Mouse (Mus musculus) C2C12 (cell line): ENCODE measurements around the gene Sema5b.

Experiments
- CEBPB ChIP-seq: IDR thresholded peaks from one replicate; pipeline ENCODE4 v1.6.1; 2011; ENCODE audit warnings: low read depth, mild to moderate bottlenecking, control low read depth, moderate library complexity
- CTCF ChIP-seq: IDR thresholded peaks from one replicate; pipeline ENCODE4 v1.5.1; 2011; ENCODE audit not compliant: control insufficient read depth, insufficient read depth, insufficient read length
- MAX ChIP-seq: IDR thresholded peaks from one replicate; pipeline ENCODE4 v1.6.1; 2011; ENCODE audit warnings: mild to moderate bottlenecking, control low read depth
- MYOD1 ChIP-seq: IDR thresholded peaks from one replicate; pipeline ENCODE4 v1.6.1; 2011; ENCODE audit warnings: low read depth; ENCODE audit not compliant: control insufficient read depth, insufficient read length
- MYOG ChIP-seq: IDR thresholded peaks from one replicate; pipeline ENCODE4 v1.6.1; 2011; ENCODE audit not compliant: control insufficient read depth, insufficient read length; ENCODE audit errors: extremely low read depth
- USF1 ChIP-seq: IDR thresholded peaks from one replicate; pipeline ENCODE4 v1.6.1; 2011; ENCODE audit warnings: low read depth, mild to moderate bottlenecking, control low read depth, moderate library complexity

DNA sequence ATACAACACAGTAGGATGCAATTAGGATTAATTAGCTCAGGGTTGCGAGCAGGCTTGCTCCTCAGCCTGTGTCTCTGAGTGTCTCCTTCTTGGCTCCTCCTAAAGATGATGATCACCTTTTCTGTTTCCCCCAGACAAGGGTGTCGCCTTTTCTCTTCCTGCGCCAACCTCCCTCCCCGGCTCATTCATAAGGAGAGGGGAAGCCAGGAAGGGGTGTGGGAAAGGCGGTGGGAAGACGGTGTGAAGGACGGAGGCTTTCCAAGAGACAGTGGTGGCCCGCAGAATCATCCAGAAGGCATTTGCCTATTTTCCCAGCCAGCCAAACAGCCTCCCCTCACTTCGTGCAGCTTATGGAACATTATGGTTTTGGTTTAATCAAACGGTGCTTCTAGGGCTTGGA, 1.9 kb upstream of the Sema5b start:
- no peak for TF ChIP-seq CTCF
- TF ChIP-seq MAX = no peak
- TF ChIP-seq MYOG = no peak
- TF ChIP-seq MYOD1 = no peak
- no peak for TF ChIP-seq USF1
- TF ChIP-seq CEBPB = no peak
